11 mouse cellular contexts compared by ENCODE assay signal in the genomic region with DNA sequence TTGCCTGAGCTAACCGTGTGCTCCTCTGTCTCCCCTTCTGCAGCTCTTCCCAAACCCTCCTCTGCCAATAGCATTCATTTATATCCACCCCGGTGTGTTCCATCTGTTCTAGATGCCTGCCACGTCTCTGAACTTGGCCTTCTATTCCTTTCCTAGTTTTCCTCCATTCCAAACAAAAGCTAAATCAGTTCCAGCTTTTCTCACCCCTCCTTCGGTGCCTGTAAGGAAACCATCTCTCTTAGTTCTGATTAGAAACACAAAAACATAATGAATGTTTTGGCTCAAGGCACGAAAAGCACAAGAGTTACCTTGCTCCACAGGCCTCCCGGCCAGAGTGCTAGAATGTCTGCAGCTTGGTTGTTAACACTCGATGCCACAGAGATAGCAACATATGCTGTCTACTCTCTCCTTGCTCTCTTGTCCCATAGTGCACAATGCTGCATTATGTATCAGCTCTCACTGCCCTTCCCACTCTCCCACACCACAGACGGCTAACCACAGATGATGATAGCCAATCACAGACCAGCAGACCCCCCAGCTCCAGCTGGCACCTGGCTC. TPM values are rescaled to one million over a fixed set of nuclear protein-coding genes. Genes with fewer than 3 reads are reported as not detected.
DNase-seq lines count a peak whose midpoint lies in the region; ATAC-seq and TF ChIP-seq lines count a peak whose summit lies in the region.
"Had no signal": no experiment of that assay in that cellular context is flagged by ENCODE, and none has a peak within 500 bp of the region (broad histone marks: within the 10 kb centered on the region; RNA-seq: fewer than 3 reads in every experiment).

A gene (minus strand): TSS at position 388 of the 558 bp plus-strand sequence.
A gene (minus strand): TSS at position 419 of the 558 bp plus-strand sequence.

- H3K9me3 ChIP-seq in forebrain, postnatal 0 days (ENCODE audit: low read length) = no peaks in the 10 kb centered on the region
- H3K9me3 ChIP-seq in forebrain, embryonic 15.5 days = no peaks in the 10 kb centered on the region
- H3K9me3 ChIP-seq in neural tube, embryonic 13.5 days = no peaks in the 10 kb centered on the region
- no peaks in the 10 kb centered on the region for H3K9me3 ChIP-seq in limb, embryonic 12.5 days

- no peak within 1 kb of the TSS for H3K9ac ChIP-seq in forebrain, postnatal 0 days
- H3K9ac ChIP-seq in forebrain, embryonic 15.5 days (replicated peaks) = no peak within 1 kb of the TSS
- H3K9ac ChIP-seq in neural tube, embryonic 13.5 days = no peak within 1 kb of the TSS
- H3K9ac ChIP-seq in limb, embryonic 12.5 days (replicated peaks) = peak within 1 kb of the TSS; percentile 14; the same call in 1 of the 2 replicates

- peak; percentile 25 for DNase-seq in forebrain, postnatal 0 days
- no peak for DNase-seq in neural tube, embryonic 10.5 days (ENCODE audit: extremely low spot score, low spot score)
- DNase-seq in thymus, postnatal 4 days = peak; percentile 72
- no peak for DNase-seq in left cerebral cortex, adult 18-20 months (ENCODE audit: low spot score in 2 of 2)
- no peak for DNase-seq in adrenal gland, postnatal 10 days
- DNase-seq: liver had no signal

- no peaks in the 10 kb centered on the region for H3K36me3 ChIP-seq in forebrain, postnatal 0 days (ENCODE audit: insufficient read depth)
- no peaks in the 10 kb centered on the region for H3K36me3 ChIP-seq in forebrain, embryonic 15.5 days
- no peaks in the 10 kb centered on the region for H3K36me3 ChIP-seq in neural tube, embryonic 13.5 days
- no peaks in the 10 kb centered on the region for H3K36me3 ChIP-seq in limb, embryonic 12.5 days

- WGBS in forebrain, postnatal 0 days = 23% methylated on average over 8 of the region's 8 CpGs
- 38% methylated on average over 8 of the region's 8 CpGs for WGBS in forebrain, embryonic 15.5 days
- 39% methylated on average over 8 of the region's 8 CpGs for WGBS in neural tube, embryonic 13.5 days
- 24% methylated on average over 8 of the region's 8 CpGs for WGBS in limb, embryonic 12.5 days

- no peaks in the 10 kb centered on the region for H3K27me3 ChIP-seq in forebrain, postnatal 0 days (ENCODE audit: insufficient read depth, low read length)
- H3K27me3 ChIP-seq in forebrain, embryonic 15.5 days = no peaks in the 10 kb centered on the region
- peaks cover 3% of the 10 kb centered on the region; the same call in 1 of the 2 replicates for H3K27me3 ChIP-seq in neural tube, embryonic 13.5 days
- H3K27me3 ChIP-seq in limb, embryonic 12.5 days = no peaks in the 10 kb centered on the region

- H3K4me1 ChIP-seq in forebrain, postnatal 0 days (ENCODE audit: insufficient read depth) = no peaks in the 10 kb centered on the region
- peaks cover 12% of the 10 kb centered on the region; the same call in 1 of the 2 replicates for H3K4me1 ChIP-seq in forebrain, embryonic 15.5 days
- H3K4me1 ChIP-seq in neural tube, embryonic 13.5 days (replicated peaks) = peaks cover 16% of the 10 kb centered on the region
- peaks cover 27% of the 10 kb centered on the region for H3K4me1 ChIP-seq in limb, embryonic 12.5 days (replicated peaks)

- peak; percentile 47 for ATAC-seq in forebrain, postnatal 0 days
- no peak for ATAC-seq in forebrain, embryonic 15.5 days (replicated peaks)
- ATAC-seq in neural tube, embryonic 13.5 days (ENCODE audit: low read depth) = no peak
- peak; percentile 64; the same call in 1 of the 2 replicates for ATAC-seq in limb, embryonic 12.5 days (ENCODE audit: insufficient number of reproducible peaks, insufficient read depth, low FRiP score, low TSS enrichment, low read depth)
- ATAC-seq: inflammation-experienced regulatory T-cells, adult 6 months had no signal

- H3K4me3 ChIP-seq in forebrain, postnatal 0 days (ENCODE audit: low read depth, low read length) = no peak within 1 kb of the TSS
- H3K4me3 ChIP-seq in forebrain, embryonic 15.5 days = no peak within 1 kb of the TSS
- no peak within 1 kb of the TSS for H3K4me3 ChIP-seq in neural tube, embryonic 13.5 days
- H3K4me3 ChIP-seq in limb, embryonic 12.5 days (replicated peaks) = peak within 1 kb of the TSS; percentile 15; the same call in 1 of the 2 replicates
- H3K4me3 ChIP-seq: erythroblast, embryonic 14.5 days had no signal

- no peak within 1 kb of the TSS for H3K27ac ChIP-seq in forebrain, postnatal 0 days (ENCODE audit: low read depth, low read length)
- no peak within 1 kb of the TSS for H3K27ac ChIP-seq in forebrain, embryonic 15.5 days (replicated peaks)
- peak within 1 kb of the TSS; percentile 19; the same call in 1 of the 2 replicates for H3K27ac ChIP-seq in neural tube, embryonic 13.5 days (replicated peaks)
- peak within 1 kb of the TSS; percentile 41; the same call in 1 of the 2 replicates for H3K27ac ChIP-seq in limb, embryonic 12.5 days

- no peak within 1 kb of the TSS for H3K4me2 ChIP-seq in forebrain, postnatal 0 days (ENCODE audit: low read depth)
- H3K4me2 ChIP-seq in forebrain, embryonic 15.5 days (replicated peaks) = no peak within 1 kb of the TSS
- no peak within 1 kb of the TSS for H3K4me2 ChIP-seq in neural tube, embryonic 13.5 days
- H3K4me2 ChIP-seq in limb, embryonic 12.5 days = peak within 1 kb of the TSS; percentile 31

- TF ChIP-seq CTCF in forebrain, postnatal 0 days (IDR thresholded peaks at IDR 0.05; ENCODE audit: low read depth) = no peak

RNA-seq across cellular contexts. Expression of the first gene that starts in this region (rescaled TPM):
- 0.23 and 0.43 TPM in 2 replicates for total RNA-seq in forebrain, postnatal 0 days (2014; rRNA removed)
- polyA plus RNA-seq in forebrain, postnatal 0 days (2015; fragmentation: Nextera tagmentation; extraction: Ambion mirVana) = 0.04 and 0.10 TPM in 2 replicates
- 0.06 and 0.14 TPM in 2 replicates for polyA plus RNA-seq in forebrain, embryonic 15.5 days (2015; fragmentation: Nextera tagmentation; extraction: Ambion mirVana)
- polyA plus RNA-seq in neural tube, embryonic 13.5 days (2015; fragmentation: Nextera tagmentation; extraction: Ambion mirVana) = 0.04 TPM in 2 replicates
- 0.34 and 0.51 TPM in 2 replicates for polyA plus RNA-seq in limb, embryonic 12.5 days (2016; fragmentation: Nextera tagmentation; extraction: Ambion mirVana)
- total RNA-seq in left cerebral cortex, adult 18-20 months (2021) = under 1 TPM; 0.07 to 0.21 TPM
- total RNA-seq in adrenal gland, postnatal 10 days (2021) = under 1 TPM; 0.42 to 0.60 TPM
- polyA plus RNA-seq: erythroblast, embryonic 14.5 days; inflammation-experienced regulatory T-cells, adult 6 months had no signal

RNA-seq across cellular contexts. Expression of the second gene that starts in this region (rescaled TPM):
- 20.0 and 29.5 TPM in 2 replicates for total RNA-seq in forebrain, postnatal 0 days (2014; rRNA removed)
- 52.0 and 61.3 TPM in 2 replicates for polyA plus RNA-seq in forebrain, postnatal 0 days (2015; fragmentation: Nextera tagmentation; extraction: Ambion mirVana)
- 48.7 and 52.2 TPM in 2 replicates for polyA plus RNA-seq in forebrain, embryonic 15.5 days (2015; fragmentation: Nextera tagmentation; extraction: Ambion mirVana)
- 60.5 and 66.7 TPM in 2 replicates for polyA plus RNA-seq in neural tube, embryonic 13.5 days (2015; fragmentation: Nextera tagmentation; extraction: Ambion mirVana)
- 57.7 and 58.1 TPM in 2 replicates for polyA plus RNA-seq in limb, embryonic 12.5 days (2016; fragmentation: Nextera tagmentation; extraction: Ambion mirVana)
- 10 to 100 TPM; 29.5 to 34.2 TPM for total RNA-seq in left cerebral cortex, adult 18-20 months (2021)
- total RNA-seq in adrenal gland, postnatal 10 days (2021) = 10 to 100 TPM; 37.1 to 46.2 TPM

Comparison
In these comparisons a context has a peak if more than half of its experiments do, and no peak if none do; other contexts are left out.
1. ATAC-seq: peak in forebrain, postnatal 0 days (single experiment) and limb, embryonic 12.5 days (single experiment); none in forebrain, embryonic 15.5 days (single experiment) and neural tube, embryonic 13.5 days (single experiment).
2. DNase-seq: peak in forebrain, postnatal 0 days (single experiment) and thymus, postnatal 4 days (single experiment); none in neural tube, embryonic 10.5 days (single experiment), left cerebral cortex, adult 18-20 months (0 of 2) and adrenal gland, postnatal 10 days (single experiment).
3. H3K27ac ChIP-seq: peak in neural tube, embryonic 13.5 days (single experiment) and limb, embryonic 12.5 days (single experiment); none in forebrain, postnatal 0 days (single experiment) and forebrain, embryonic 15.5 days (single experiment).